Mouse (Mus musculus): ENCODE results near the gene Gyg.
A peak's percentile ranks its signal among the peaks of the same experiment; 100 is the strongest.

Gyg gene

GRCm38 (mm10) chr3:20154531-20155367 lies at the start of gene Gyg:
Gyg (minus strand) TSS chr3:20155317.
- peak; percentile 35 for DNase-seq (ENCODE audit: low spot score)

GRCm38 (mm10) chr3:20198869-20199268 lies 43.8 kb upstream of the Gyg start:
- DNase-seq (ENCODE audit: low spot score) = peak; percentile 30

GRCm38 (mm10) chr3:20197878-20198277 lies 42.8 kb upstream of the Gyg start:
- no peak for DNase-seq (ENCODE audit: low spot score)

- no peak for DNase-seq (ENCODE audit: low spot score)
These were observed 34.0 kb upstream of the Gyg start for GRCm38 (mm10) chr3:20188976-20189675.

GRCm38 (mm10) chr3:20172394-20172793 lies 17.3 kb upstream of the Gyg start:
- no peak for DNase-seq (ENCODE audit: low spot score)

- no peak for DNase-seq (ENCODE audit: low spot score)
These were observed 12.4 kb upstream of the Gyg start for GRCm38 (mm10) chr3:20167487-20167886.

GRCm38 (mm10) chr3:20155476-20155875 lies 359 bp upstream of the Gyg start:
- no peak for DNase-seq (ENCODE audit: low spot score)

- DNase-seq (ENCODE audit: low spot score) = no peak
These were observed 3.5 kb downstream of the Gyg start for GRCm38 (mm10) chr3:20151651-20152050.

GRCm38 (mm10) chr3:20150511-20150910 lies 4.6 kb downstream of the Gyg start:
- DNase-seq (ENCODE audit: low spot score) = no peak

GRCm38 (mm10) chr3:20147647-20148046 lies 7.5 kb downstream of the Gyg start:
- no peak for DNase-seq (ENCODE audit: low spot score)

- no peak for DNase-seq (ENCODE audit: low spot score)
These were observed 8.2 kb downstream of the Gyg start for GRCm38 (mm10) chr3:20146884-20147395.

- DNase-seq (ENCODE audit: low spot score) = no peak
These were observed 9.4 kb downstream of the Gyg start for GRCm38 (mm10) chr3:20145696-20146113.

GRCm38 (mm10) chr3:20144401-20144800 lies 10.7 kb downstream of the Gyg start:
- DNase-seq (ENCODE audit: low spot score) = no peak

- DNase-seq (ENCODE audit: low spot score) = no peak
These were observed 11.4 kb downstream of the Gyg start for GRCm38 (mm10) chr3:20143726-20144125.

GRCm38 (mm10) chr3:20142576-20142975 lies 12.5 kb downstream of the Gyg start:
- DNase-seq (ENCODE audit: low spot score) = no peak

GRCm38 (mm10) chr3:20142101-20142500 lies 13.0 kb downstream of the Gyg start:
- no peak for DNase-seq (ENCODE audit: low spot score)

- no peak for DNase-seq (ENCODE audit: low spot score)
These were observed 13.4 kb downstream of the Gyg start for GRCm38 (mm10) chr3:20141679-20142078.

GRCm38 (mm10) chr3:20141240-20141639 lies 13.9 kb downstream of the Gyg start:
- no peak for DNase-seq (ENCODE audit: low spot score)

- no peak for DNase-seq (ENCODE audit: low spot score)
These were observed 18.1 kb downstream of the Gyg start for GRCm38 (mm10) chr3:20136868-20137581.

GRCm38 (mm10) chr3:20134545-20134944 lies 20.6 kb downstream of the Gyg start:
- DNase-seq (ENCODE audit: low spot score) = no peak

- no peak for DNase-seq (ENCODE audit: low spot score)
These were observed 21.4 kb downstream of the Gyg start for GRCm38 (mm10) chr3:20133745-20134144.

- DNase-seq (ENCODE audit: low spot score) = no peak
These were observed 22.4 kb downstream of the Gyg start for GRCm38 (mm10) chr3:20132731-20133130.

- DNase-seq (ENCODE audit: low spot score) = no peak
These were observed 23.8 kb downstream of the Gyg start for GRCm38 (mm10) chr3:20131350-20131720.

Measured in ovary, postnatal 14 days (tissue).